ENCODE assay signal across 8 mouse cellular contexts in genomic region chr13:35087246-35088040, GRCm38 (mm10).
DNase-seq lines count a peak whose midpoint lies in the region; ATAC-seq and TF ChIP-seq lines count a peak whose summit lies in the region.
"Had no signal": no experiment of that assay in that cellular context is flagged by ENCODE, and none has a peak within 500 bp of the region (broad histone marks: within the 10 kb centered on the region; RNA-seq: fewer than 3 reads in every experiment).

No protein-coding gene starts in this region.

- no peak for TF ChIP-seq CTCF in thymus, adult 2 months (IDR thresholded peaks at IDR 0.05; ENCODE audit: borderline replicate concordance, control insufficient read depth, extremely low read depth, insufficient read depth, low read length, poor library complexity)

- no peak for TF ChIP-seq POLR2A in thymus, adult 2 months (IDR thresholded peaks at IDR 0.05; ENCODE audit: control insufficient read depth, extremely low read depth, insufficient read depth, low read length, poor library complexity)

- WGBS in midbrain, embryonic 14.5 days, result 83% methylated on average over 6 of the region's 6 CpGs
- 82% methylated on average over 6 of the region's 6 CpGs for WGBS in midbrain, embryonic 15.5 days
- 67% methylated on average over 6 of the region's 6 CpGs for WGBS in thymus, adult 2 months
- WGBS in midbrain, embryonic 10.5 days, result 88% methylated on average over 6 of the region's 6 CpGs

- no peak overlapping the region for H3K4me3 ChIP-seq in midbrain, embryonic 14.5 days (replicated peaks; ENCODE audit: low read depth, low read length)
- H3K4me3 ChIP-seq in midbrain, embryonic 15.5 days, result no peak overlapping the region
- no peak overlapping the region for H3K4me3 ChIP-seq in thymus, adult 2 months (ENCODE audit: control insufficient read depth, insufficient read depth, low read length)
- H3K4me3 ChIP-seq in midbrain, embryonic 10.5 days, result no peak overlapping the region

- H3K36me3 ChIP-seq in midbrain, embryonic 14.5 days (ENCODE audit: control insufficient read depth, insufficient read depth, low read length), result no peaks in the 10 kb centered on the region
- no peaks in the 10 kb centered on the region for H3K36me3 ChIP-seq in midbrain, embryonic 15.5 days (replicated peaks)
- H3K36me3 ChIP-seq in thymus, adult 2 months (ENCODE audit: control insufficient read depth, insufficient read depth, low read length), result no peaks in the 10 kb centered on the region
- no peaks in the 10 kb centered on the region for H3K36me3 ChIP-seq in midbrain, embryonic 10.5 days

- DNase-seq in midbrain, embryonic 14.5 days, result peak; percentile 28
- peak; percentile 63 to 64 for DNase-seq in cerebellum, adult 18-20 months
- DNase-seq in heart, postnatal 14 days, result peak; percentile 12 to 18
- peak; percentile 55 to 71 for DNase-seq in left cerebral cortex, postnatal 10 days (ENCODE audit: extremely low spot score in 1 of 2, low spot score in 2 of 2)
- DNase-seq in thymus, adult 2 months, result no peak
- DNase-seq in midbrain, embryonic 10.5 days (ENCODE audit: low spot score), result no peak

- no peak overlapping the region for H3K9ac ChIP-seq in midbrain, embryonic 14.5 days (replicated peaks; ENCODE audit: low read length)
- H3K9ac ChIP-seq in midbrain, embryonic 15.5 days, result no peak overlapping the region
- H3K9ac ChIP-seq: liver, embryonic 14.5 days had no signal

- no peak overlapping the region for H3K4me2 ChIP-seq in midbrain, embryonic 14.5 days (ENCODE audit: low read length)
- no peak overlapping the region for H3K4me2 ChIP-seq in midbrain, embryonic 15.5 days

- intact Hi-C loops in heart, postnatal 14 days (cut with DNase I), result no loop called here
- intact Hi-C loops in left cerebral cortex, postnatal 10 days (cut with DNase I), result no loop called here

- no peak overlapping the region for H3K27ac ChIP-seq in midbrain, embryonic 14.5 days (replicated peaks; ENCODE audit: low read depth, low read length)
- no peak overlapping the region for H3K27ac ChIP-seq in midbrain, embryonic 15.5 days
- H3K27ac ChIP-seq in thymus, adult 2 months (ENCODE audit: control insufficient read depth, insufficient read depth, low read length), result no peak overlapping the region
- no peak overlapping the region for H3K27ac ChIP-seq in midbrain, embryonic 10.5 days (replicated peaks)
- H3K27ac ChIP-seq: liver, embryonic 14.5 days had no signal

- no peaks in the 10 kb centered on the region for H3K4me1 ChIP-seq in midbrain, embryonic 14.5 days (ENCODE audit: control insufficient read depth, insufficient read depth, low read length)
- no peaks in the 10 kb centered on the region for H3K4me1 ChIP-seq in midbrain, embryonic 15.5 days
- H3K4me1 ChIP-seq in thymus, adult 2 months (replicated peaks; ENCODE audit: control insufficient read depth, insufficient read depth, low read length), result peaks cover 5% of the 10 kb centered on the region; the same call in 1 of the 2 replicates
- no peaks in the 10 kb centered on the region for H3K4me1 ChIP-seq in midbrain, embryonic 10.5 days

- no peaks in the 10 kb centered on the region for H3K9me3 ChIP-seq in midbrain, embryonic 14.5 days (ENCODE audit: control insufficient read depth, low read length)
- H3K9me3 ChIP-seq in midbrain, embryonic 15.5 days, result no peaks in the 10 kb centered on the region
- no peaks in the 10 kb centered on the region for H3K9me3 ChIP-seq in midbrain, embryonic 10.5 days (replicated peaks)

- no peak for ATAC-seq in midbrain, embryonic 14.5 days (ENCODE audit: low FRiP score, low TSS enrichment)
- no peak for ATAC-seq in midbrain, embryonic 15.5 days (replicated peaks)

- no peaks in the 10 kb centered on the region for H3K27me3 ChIP-seq in midbrain, embryonic 14.5 days (ENCODE audit: control insufficient read depth, insufficient read depth, low read length)
- H3K27me3 ChIP-seq in midbrain, embryonic 15.5 days (replicated peaks), result no peaks in the 10 kb centered on the region
- no peaks in the 10 kb centered on the region for H3K27me3 ChIP-seq in thymus, adult 2 months (ENCODE audit: control insufficient read depth, insufficient read depth, low read length)
- H3K27me3 ChIP-seq in midbrain, embryonic 10.5 days (ENCODE audit: low read depth, poor library complexity, severe bottlenecking), result no peaks in the 10 kb centered on the region

Comparison
In these comparisons a context has a peak if more than half of its experiments do, and no peak if none do; other contexts are left out.
1. DNase-seq: peak in midbrain, embryonic 14.5 days (single experiment), cerebellum, adult 18-20 months (2 of 2), heart, postnatal 14 days (2 of 2) and left cerebral cortex, postnatal 10 days (2 of 2); none in thymus, adult 2 months (single experiment) and midbrain, embryonic 10.5 days (single experiment).